Mouse (Mus musculus): ENCODE results near the gene Pigc.

Gene Pigc

GRCm38 (mm10) chr1:161968589-161969407 is at the start of gene Pigc:
TSS of gene Pigc (plus strand) at chr1:161969186.
- DNase-seq, result peak; percentile 96 to 97

DNA sequence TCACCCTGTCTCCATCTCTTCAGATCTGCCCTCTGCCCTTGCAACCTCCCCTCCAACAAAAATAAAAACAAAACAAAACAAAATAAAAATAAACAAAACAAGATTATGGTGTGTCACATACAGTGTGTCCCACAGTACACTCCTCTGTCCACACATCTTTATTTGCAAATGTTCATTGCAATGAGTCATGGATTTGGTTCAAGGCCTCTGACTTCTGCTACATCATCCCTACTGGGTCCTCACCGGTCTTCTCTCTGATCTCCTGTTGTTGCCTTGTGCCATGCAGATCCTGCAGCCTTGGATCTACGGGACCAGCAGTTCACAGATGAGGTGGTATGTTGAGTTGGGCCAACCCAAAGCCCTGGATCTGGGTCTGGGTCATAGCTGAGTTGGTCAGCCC is 49.4 kb upstream of the Pigc start:
- DNase-seq, result no peak

GRCm38 (mm10) chr1:161920475-161921454 is 48.2 kb upstream of the Pigc start:
- no peak for DNase-seq

- no peak for DNase-seq
Observed at GRCm38 (mm10) chr1:161921928-161922327, 47.1 kb upstream of the Pigc start.

- no peak for DNase-seq
Observed at GRCm38 (mm10) chr1:161924321-161924720, 44.7 kb upstream of the Pigc start.

GRCm38 (mm10) chr1:161925281-161925805 is 43.6 kb upstream of the Pigc start:
- DNase-seq, result peak; percentile 76 to 77

DNA sequence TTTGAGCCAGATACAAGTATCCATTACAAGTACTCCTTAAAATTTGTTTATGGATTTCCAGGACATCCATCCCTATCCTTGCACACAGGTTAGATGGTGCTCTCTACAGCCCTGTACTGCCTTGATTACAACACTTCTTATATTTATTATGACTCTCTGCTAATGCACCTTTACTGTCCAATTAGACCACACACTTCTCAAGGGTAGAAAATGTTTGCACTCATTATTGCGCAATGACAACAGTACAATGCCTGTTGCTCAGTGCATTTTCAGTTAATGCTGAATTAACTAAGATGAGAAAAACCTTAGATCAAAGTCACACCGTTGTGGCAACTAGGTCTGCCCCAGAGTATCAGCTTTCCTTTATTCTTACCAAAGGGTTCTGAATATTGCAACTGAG is 41.0 kb upstream of the Pigc start:
- DNase-seq, result no peak

DNA sequence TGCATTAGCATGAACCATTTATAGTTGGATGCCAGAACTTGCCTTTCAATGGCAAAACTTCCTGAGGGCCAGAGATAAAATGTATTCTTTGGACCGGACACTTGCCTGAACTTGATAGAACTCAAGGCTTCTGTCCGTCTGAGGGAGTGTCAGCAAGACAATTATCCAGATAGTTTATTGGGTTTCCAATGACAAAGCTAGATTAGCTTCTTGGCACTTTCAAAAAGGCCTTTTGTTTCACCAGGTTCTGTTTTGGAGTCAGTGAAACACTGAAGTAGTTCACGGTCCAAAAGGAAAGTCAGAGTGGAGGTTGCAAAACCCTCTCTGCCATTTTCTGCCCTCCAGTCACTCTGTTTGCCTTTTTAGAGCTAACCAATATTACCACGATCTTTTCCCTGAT is 37.7 kb upstream of the Pigc start:
- no peak for DNase-seq

DNA sequence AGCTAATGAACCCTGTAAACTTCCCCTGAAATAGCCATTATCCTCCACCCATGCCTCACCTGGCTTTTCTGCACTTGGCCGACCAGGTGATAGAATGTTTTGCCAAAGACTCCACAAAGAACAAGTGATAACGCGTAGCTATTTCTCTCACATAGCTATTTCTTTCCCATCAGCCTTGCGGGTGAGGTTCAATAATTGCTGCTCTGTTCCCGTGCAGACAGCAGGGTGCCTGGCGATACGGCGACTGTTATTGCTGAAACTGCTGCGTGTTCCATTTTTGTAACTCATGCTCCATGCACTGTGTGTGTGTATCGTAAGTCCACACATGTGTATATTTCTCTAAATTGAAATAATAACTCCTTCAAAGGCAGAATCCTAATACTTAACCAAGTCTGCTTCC is 37.2 kb upstream of the Pigc start:
- DNase-seq, result peak; percentile 11 to 12

DNA sequence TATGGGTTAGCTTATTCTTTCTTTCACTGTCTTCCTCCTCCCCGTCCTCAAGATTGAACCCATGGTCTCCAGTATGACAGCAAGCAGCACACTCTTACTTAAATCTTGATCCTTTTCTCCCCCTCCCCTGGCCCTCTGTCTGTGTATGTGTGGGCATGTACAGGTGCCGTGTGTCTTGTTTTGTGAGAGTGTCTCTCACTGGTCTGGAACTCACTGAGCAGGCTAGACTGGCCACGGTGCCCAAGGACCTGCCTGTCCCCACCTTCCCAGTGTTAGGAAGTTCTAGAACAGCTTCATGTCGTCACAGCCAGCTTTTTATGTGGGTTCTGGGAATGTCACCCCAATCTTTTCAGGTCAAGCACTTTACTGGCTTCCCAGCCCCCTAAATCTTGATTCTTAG is 36.7 kb upstream of the Pigc start:
- DNase-seq, result no peak

DNA sequence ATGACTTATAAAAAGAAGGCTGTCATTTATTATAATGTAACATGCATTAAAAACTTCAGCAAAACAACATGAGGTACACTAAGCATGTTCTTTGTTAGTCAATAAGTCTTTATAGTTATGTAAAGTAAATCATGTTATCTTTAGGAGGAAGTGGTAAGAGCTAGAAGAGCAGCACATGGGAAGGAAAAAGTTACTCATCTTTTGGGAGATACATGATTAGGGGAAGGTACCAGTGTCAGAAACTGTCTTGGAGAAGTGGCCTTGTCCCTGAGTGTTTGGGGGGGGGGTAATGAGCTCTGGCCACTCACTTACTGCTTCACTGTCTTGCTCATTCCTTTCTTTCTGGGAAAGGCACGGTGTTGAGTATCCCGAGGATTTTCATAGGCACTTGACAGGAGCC is 26.9 kb upstream of the Pigc start:
- DNase-seq, result no peak

DNA sequence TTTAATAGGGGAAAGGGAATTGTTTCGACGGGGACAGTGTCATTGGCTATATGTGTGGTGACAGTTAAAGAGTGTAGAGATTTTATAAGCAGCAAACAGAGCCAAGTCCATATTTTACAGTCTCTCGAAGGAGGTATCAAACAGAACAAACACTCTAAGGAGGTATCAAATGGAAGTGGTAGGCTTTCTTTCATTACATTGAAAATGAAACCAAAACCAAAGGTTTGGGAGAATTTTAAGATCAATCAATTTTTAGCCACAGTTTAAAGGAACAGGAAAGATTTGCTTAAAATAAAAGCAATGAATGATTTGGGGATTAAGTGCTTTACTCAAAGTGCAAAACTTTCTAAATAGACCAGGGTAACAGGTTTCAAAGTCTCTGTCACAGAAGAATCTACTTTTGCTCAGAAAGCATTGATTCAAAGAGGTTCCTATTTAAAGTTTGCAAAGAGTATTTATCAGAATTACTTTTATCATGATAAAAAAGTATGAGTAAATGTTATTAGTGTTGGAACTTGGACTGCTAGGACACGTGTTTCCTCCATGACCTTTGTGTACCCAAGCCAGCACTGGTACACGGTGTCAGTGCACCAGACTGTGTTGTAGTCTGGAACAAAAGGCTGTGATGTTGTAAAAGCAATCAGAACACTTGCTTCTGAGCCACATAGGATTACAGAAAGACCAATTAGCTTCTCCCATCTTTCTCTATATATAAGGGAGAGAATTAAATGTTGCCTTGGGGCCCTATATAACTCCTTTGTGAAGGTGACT is 17.8 kb upstream of the Pigc start:
- DNase-seq, result no peak

- no peak for DNase-seq
Observed at GRCm38 (mm10) chr1:161952599-161952998, 16.4 kb upstream of the Pigc start.

DNA sequence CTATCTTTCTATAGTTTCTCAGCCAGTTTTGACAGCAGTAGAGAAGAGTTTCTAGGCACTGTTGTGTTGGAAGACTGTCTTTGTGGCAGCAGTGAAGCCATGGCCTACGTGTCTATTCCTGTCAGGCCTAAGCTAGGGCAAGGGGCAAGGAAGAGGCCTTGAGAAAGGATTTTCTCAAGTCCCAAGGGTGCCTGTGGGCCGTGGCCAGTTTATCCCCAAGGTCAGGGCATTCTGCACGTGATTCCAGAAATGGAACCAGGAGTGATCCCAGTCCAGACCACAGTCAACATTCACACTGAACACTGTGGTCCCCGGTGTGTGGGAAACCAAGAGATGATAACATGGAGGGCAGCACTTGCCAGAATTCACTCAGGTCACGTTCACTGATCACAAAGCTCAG is 13.1 kb upstream of the Pigc start:
- DNase-seq, result no peak

GRCm38 (mm10) chr1:161957964-161958950 is 10.7 kb upstream of the Pigc start:
- DNase-seq, result no peak

- peak; percentile 51 to 59 for DNase-seq
Observed at GRCm38 (mm10) chr1:161962465-161963377, 6.3 kb upstream of the Pigc start.

- DNase-seq, result no peak
Observed at GRCm38 (mm10) chr1:161967936-161968335, 1.1 kb upstream of the Pigc start.

DNA sequence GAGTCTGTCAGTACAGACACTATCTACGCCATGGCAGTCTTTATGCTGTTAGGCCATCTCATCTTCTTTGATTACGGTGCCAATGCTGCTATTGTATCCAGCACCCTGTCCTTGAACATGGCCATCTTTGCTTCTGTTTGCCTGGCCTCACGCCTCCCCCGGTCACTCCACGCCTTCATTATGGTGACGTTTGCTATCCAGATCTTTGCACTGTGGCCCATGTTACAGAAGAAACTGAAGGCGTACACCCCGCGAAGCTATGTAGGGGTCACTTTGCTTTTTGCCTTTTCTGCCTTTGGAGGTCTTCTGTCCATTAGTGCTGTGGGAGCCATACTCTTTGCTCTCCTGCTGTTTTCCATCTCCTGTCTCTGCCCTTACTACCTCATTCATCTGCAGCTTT is 1.9 kb downstream of the Pigc start:
- no peak for DNase-seq

DNA sequence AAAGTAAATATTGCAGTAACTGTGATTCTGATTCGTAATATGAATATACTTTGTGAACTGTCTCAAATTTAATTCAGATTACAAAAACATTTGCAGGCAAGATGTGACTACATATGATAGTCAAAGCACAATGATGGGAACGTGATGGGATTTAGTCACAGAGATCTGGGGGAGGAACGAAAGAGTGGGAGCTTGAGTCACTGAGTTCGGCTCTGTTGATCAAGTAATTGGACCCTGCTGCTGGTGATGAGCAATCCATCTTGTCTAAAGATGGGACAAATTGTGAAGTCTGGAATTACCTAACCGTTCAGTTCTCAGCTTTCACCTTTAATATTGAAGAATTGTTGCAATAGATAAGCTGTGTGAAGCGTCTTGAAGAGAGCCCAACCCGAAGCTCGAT is 3.2 kb downstream of the Pigc start:
- DNase-seq, result no peak

Measured in cerebellum, postnatal 14 days (tissue).